Mouse (Mus musculus): ENCODE data around the gene Shb. TPM values are rescaled to one million over a fixed set of nuclear protein-coding genes. Genes with fewer than 3 reads are reported as not detected.

Gene Shb
- total RNA-seq, 4 experiments from 2014 or later, result 4.1 to 8.8 (median 6.6) TPM

DNA sequence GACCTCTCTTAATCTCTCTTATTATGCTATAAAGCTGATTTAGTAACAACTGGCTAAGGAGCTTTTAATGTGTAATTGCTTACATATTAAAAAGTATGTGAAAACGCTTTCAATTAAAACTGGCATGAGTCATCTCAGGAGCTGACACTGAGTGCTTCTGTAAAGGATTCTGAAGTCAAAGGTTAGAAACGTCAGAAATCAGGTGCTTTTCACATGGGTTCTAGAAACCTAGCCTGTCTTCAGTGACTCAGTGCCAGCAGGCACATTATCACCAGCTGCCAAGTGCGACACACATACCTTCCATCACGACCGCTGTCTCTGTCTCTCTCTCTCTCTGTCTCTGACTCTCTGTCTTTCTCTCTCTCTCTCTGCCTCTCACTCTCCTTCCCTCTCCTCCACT is 47.2 kb downstream of the Shb start:
- no peak for DNase-seq (ENCODE audit: low spot score in 2 of 2)

DNA sequence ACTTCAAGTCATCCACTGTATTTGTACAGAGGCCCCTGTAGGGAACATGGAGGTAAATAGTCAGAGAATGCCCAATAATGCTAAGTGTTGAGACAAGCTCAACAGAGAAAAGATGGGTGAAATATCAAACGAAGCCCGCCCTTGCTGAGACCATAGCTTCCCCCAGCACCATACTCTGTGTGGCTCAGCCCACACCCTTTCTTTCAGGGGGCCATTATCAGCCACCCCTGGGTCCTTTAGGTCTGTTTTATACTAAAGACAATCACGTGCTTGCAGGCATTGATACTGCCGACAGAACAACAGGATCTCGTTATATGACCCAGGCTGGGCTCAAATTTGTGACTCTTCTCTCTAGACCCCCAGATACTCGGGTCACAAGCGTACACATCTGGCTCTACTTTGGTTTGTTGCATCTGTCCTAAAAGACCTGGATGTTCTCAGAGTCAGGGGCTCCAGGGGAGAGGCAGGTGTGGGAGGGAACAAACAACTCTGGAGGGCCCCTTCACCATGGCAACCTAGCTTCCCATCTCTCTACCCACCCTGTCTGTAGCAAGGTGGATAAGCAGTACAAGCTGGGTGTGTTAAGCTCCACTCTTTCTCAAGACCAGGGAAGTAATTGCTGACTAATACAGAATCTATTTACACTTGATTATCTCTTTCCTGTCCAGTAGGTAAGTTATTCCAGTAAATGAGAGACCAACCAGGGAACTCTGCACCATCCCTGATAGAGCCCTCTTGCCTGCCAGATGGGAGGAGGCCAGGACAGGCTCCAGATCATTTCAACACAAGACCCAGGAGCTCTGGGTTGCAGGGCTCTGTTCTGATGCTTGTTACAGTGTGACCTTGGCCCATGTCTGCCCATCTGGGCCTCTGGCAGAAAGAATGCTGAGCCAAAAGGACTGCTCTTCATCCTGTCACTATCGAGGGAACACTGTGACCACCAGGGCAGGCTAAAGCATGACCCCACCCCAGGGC is 48.7 kb downstream of the Shb start:
- DNase-seq (ENCODE audit: low spot score in 2 of 2), result no peak

DNA sequence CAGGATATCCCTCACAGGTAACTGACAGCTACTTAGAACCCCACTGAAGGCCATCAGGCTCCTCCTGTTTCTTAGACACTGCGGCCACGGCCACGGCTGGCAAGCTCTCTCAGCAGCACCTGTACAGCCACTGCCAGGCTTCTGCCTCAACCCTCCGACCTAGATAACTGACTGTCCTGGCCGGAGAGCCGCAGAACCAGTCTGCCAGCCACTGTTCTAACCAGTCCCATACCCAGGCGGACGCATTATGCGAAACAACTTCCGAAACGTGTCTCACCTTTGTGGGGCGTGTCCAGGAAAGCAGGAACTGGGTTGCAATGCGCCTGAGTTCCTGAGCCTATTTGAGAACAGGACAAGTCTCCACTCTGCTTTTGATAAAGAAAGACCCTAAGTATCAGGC is 50.0 kb downstream of the Shb start:
- DNase-seq (ENCODE audit: low spot score in 2 of 2), result no peak

DNA sequence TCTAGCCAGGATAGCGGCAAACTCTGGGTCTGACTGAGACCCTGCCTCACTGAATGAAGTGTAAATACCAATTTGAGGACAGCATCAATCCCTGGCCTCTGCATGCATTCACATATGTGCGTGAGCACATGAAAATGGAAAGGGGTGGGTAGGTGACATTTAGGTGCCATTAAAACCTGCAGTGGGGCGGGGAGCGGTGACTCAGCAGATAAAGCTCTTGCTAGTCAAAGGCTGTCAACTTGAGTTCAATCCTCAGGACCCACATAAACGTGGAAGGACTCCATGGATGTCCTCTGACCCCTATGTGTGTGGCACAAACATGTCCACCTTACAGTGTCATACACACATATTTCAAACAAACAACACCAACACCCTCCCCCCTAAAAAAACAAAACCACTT is 50.8 kb downstream of the Shb start:
- no peak for DNase-seq (ENCODE audit: low spot score in 2 of 2)

DNA sequence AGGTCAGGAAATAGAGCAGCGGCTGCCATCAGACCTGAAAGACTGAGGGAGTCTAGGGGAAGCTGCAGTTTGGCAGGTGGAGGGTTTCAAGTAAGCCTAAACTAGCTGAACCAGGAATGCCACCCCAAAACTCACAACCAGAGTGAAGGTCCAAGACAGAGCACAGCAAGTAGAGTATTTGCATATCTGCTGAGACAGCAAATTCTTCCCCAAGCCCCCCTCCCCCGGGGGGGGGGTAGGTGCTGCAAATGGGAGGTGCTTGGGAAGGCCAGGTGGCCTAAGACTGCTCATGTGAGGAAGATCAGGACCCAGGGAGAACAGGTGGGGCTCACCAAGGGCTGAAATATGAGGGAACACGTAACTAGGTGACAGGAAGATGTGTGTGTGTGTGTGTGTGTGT is 51.7 kb downstream of the Shb start:
- no peak for DNase-seq (ENCODE audit: low spot score in 2 of 2)

DNA sequence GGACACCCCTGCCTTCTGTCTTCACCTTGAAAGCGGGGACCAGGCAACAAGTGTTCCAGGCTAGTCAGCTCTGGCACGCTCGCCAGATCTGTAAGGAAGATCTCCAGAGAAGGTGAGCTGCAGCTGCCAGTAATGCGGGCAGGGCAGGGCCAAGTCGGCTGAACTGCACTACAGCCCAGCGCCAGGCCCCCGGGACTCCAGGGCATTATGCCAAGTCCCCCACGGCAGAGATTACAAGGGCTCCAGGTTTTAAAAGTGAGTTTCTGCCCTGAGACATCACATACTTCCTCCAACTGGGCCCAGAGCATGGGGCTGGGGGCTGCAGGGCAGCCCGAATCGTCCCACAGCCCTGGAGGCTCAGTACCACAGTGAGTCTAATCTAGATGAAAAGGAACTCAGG is 52.8 kb downstream of the Shb start:
- no peak for DNase-seq (ENCODE audit: low spot score in 2 of 2)

GRCm38 (mm10) chr4:45478178-45478577 is 54.1 kb downstream of the Shb start:
- DNase-seq (ENCODE audit: low spot score in 2 of 2), result no peak

DNA sequence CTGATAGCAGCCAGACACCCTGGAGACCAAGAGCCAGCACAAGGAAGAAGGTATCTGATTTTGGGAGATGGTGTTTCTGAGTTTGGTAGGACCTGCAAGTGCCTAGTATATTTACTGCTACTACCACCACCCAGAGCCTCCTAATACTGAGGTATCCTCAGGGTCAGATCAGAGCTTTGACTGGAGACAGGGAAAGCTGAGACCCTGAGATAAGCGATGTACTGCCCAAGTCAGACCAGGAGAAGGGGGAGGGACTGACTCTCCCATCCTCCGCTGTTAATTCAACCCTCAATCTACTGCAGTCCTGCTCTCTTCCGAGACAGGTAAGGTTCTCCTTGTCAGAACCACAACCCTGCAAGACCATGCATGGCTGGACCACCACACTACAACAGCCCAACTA is 55.2 kb downstream of the Shb start:
- DNase-seq (ENCODE audit: low spot score in 2 of 2), result no peak

GRCm38 (mm10) chr4:45474832-45475231 is 57.4 kb downstream of the Shb start:
- DNase-seq (ENCODE audit: low spot score in 2 of 2), result peak; percentile 45 to 62

- DNase-seq (ENCODE audit: low spot score in 2 of 2), result no peak
Measured at GRCm38 (mm10) chr4:45474131-45474530, 58.1 kb downstream of the Shb start.

- peak; percentile 81 to 87 for DNase-seq (ENCODE audit: low spot score in 2 of 2)
Measured at GRCm38 (mm10) chr4:45473129-45473528, 59.1 kb downstream of the Shb start.

DNA sequence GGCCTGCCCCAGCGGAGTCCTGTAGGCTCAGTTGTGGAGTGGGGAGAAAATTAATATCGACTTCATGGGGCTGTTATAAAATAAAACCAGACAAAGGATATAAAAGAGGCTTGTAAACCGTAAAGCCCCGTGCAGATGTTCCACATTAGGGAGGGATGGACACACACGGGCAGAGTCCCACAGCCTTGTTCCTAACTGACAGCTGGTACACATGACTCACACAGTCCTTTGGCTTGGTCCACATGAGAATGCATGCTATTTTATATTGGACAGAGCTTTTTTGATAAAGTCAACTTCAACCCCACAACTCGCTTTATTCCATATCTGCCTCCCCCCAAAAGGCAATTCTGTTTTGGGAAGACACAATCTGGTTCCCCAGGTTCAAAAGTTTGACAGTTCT is 59.6 kb downstream of the Shb start:
- no peak for DNase-seq (ENCODE audit: low spot score in 2 of 2)

DNA sequence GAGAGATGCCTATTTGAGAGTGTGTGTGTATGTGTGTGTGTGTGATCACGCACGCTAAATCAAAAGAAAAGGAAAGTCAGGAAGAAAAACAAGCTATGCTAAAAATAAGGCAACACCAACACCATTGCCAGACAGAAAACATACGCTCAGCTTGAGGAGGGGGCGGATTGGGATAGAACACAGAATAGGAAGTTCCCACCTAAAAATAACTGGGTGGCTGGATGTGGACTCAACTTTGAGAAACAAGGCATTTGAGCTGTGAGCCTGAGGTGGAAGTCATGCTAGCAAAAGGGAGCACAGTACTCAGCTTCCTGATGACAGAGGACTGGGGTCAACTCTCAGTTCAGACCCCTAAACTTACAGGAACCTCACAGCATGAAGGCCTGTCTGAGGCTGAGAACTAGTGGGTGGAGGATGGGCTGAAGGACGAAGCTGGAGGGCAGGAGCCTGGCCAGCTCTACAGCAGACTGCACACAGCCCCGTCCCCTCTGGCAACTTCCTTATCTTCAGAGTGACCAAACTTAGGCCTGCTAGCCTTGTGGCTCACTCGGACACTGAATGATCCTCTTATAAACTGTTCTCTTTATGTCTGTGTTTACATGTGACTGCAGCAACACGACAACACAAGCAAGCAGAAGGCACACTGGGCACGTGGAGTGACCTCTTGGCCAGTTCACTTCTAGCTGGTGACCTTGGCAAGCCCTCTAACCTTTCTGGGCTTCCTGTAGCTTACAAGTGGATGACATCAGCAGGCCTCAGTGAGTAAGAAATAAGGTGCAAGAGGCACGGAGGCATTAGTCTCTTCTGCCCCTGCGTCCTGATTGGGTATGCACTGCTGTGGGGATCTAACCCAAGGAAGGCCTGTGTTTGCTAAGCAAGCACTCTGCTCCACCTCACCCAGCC is 60.4 kb downstream of the Shb start:
- no peak for DNase-seq (ENCODE audit: low spot score in 2 of 2)

- DNase-seq (ENCODE audit: low spot score in 2 of 2), result no peak
Measured at GRCm38 (mm10) chr4:45469057-45469456, 63.2 kb downstream of the Shb start.

DNA sequence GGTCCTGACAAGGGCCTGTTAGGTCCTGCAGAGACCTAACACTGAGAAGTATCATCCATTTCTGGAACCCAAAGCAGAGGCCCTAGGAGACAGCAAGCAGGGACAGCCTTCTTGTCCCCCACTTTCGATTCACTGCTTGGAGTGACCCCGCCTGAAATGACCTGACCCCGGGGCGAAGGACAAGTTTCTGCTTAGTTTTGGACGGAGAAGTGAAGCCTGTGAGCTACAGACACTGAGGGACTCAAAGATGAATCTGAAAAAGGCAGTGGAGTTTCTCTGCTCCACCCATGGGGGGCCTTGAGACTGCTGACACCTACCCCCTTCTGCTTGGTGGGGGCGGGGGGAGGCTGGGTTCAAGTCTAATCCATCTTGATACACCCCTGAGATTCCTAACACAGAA is 63.8 kb downstream of the Shb start:
- DNase-seq (ENCODE audit: low spot score in 2 of 2), result no peak

- DNase-seq (ENCODE audit: low spot score in 2 of 2), result peak; percentile 81 to 90
Measured at GRCm38 (mm10) chr4:45467115-45467912, 65.0 kb downstream of the Shb start.

GRCm38 (mm10) chr4:45464941-45465340 is 67.3 kb downstream of the Shb start:
- DNase-seq (ENCODE audit: low spot score in 2 of 2), result no peak

GRCm38 (mm10) chr4:45464528-45464927 is 67.7 kb downstream of the Shb start:
- DNase-seq (ENCODE audit: low spot score in 2 of 2), result no peak

DNA sequence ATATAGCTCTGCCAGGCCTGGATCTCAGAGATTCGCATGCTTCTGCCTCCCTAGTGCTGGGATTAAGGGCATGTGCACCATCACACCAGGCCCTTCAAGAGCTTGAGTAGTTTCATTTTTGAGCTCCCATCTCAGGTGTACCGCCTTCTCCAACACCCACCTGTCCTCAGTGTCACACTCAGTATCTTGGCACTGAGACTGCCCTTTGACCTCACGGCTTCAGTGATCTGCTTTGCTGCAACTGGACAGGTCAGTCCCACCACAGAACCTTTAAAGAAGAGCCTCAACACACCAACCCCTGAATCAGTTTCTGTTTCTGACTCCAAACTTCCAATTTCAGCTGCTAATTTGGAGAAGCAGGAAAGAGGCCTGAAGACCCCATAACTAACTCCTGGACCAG is 68.1 kb downstream of the Shb start:
- DNase-seq (ENCODE audit: low spot score in 2 of 2), result no peak

- no peak for DNase-seq (ENCODE audit: low spot score in 2 of 2)
Measured at GRCm38 (mm10) chr4:45462628-45463027, 69.6 kb downstream of the Shb start.

DNA sequence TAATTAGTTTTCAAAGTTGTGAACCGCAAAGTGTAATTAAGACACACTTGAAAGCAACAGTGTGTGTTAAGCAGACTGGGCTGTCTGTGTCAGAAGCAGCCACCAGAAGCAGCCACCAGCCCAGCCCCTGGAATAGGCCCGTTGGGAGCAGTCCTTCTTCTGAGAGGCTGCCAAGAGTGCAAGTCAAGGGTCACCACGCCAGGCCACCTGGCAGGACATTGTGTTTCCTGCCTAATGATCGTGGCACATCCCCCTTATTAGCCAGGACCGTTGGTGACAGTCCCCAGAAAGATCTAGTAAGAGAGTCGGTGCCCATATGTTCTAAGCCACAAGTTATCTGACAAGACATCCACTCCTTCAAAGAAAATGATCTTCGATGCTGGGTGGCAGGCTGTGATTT is 70.6 kb downstream of the Shb start:
- DNase-seq (ENCODE audit: low spot score in 2 of 2), result peak; percentile 54 to 59
